Mouse (Mus musculus): ENCODE data around the gene Hnrnpdl.

DNA sequence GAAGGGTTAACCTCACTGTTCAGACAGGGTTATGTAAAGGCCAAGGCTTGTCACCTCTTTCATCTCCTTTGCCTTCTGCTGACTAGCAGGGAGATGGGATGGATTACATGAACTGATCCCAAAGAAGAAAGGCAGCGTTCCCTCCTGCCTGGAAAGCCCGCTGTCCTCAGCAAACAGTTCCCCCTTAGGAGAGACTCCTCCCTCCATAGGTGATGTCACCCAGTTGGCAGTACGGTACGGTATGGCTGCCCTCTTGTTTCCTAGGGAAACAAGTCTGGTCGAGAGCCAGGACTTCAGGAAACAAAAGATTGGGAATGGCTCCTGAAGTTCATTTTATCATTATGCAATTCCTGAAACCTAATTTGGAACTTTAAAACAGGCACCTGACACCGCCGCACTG lies 8.4 kb upstream of the Hnrnpdl start:
- TF ChIP-seq CTCF (IDR thresholded peaks at IDR 0.05; ENCODE audit: control insufficient read depth, insufficient read depth, insufficient read length) (no peak), MAX (IDR thresholded peaks at IDR 0.05) (no peak), CEBPB (IDR thresholded peaks at IDR 0.05; ENCODE audit: low read depth) (no peak), MYOG (IDR thresholded peaks at IDR 0.05; ENCODE audit: control insufficient read depth, extremely low read depth, insufficient read length) (no peak)

Data from C2C12 (cell line).